Mouse (Mus musculus) bone marrow macrophage, adult 2 months (primary cell): ENCODE measurements around the gene Abcc10. TPM values are rescaled to one million over a fixed set of nuclear protein-coding genes. Genes with fewer than 3 reads are reported as not detected.
A peak's percentile ranks its signal among the peaks of the same experiment; 100 is the strongest.

Experiments used
- H3K27ac ChIP-seq: 2 replicates; pipeline ENCODE4 v1.5.1; 2012; ENCODE audit warnings: low read depth, low read length; ENCODE audit not compliant: insufficient read depth
- H3K4me1 ChIP-seq: 2 replicates; pipeline ENCODE4 v1.6.1; 2012; ENCODE audit warnings: low read length; ENCODE audit not compliant: control insufficient read depth, insufficient read depth
- H3K4me3 ChIP-seq: 2 replicates; pipeline ENCODE4 v1.5.1; 2012; ENCODE audit warnings: mild to moderate bottlenecking, low read length, moderate library complexity; ENCODE audit not compliant: insufficient read depth
- CTCF ChIP-seq: IDR thresholded peaks from 2 replicates; pipeline ENCODE4 v1.5.1; 2012; ENCODE audit warnings: low read depth, mild to moderate bottlenecking, low read length, moderate library complexity
- POLR2A ChIP-seq: IDR thresholded peaks from 2 replicates; pipeline ENCODE4 v1.6.1; 2012; ENCODE audit warnings: mild to moderate bottlenecking, low read depth, low read length, borderline replicate concordance
- polyA plus RNA-seq: library from polyadenylated mRNA; stranded (reverse); fragments of >200 nt; gene quantifications from 2 replicates; pipeline ENCODE4 v1.2.4, GENCODE M21; 2012; ENCODE audit not compliant: missing spikeins, insufficient read depth, insufficient read length

Gene Abcc10
- polyA plus RNA-seq, 1 experiment, result 5.4 TPM

DNA sequence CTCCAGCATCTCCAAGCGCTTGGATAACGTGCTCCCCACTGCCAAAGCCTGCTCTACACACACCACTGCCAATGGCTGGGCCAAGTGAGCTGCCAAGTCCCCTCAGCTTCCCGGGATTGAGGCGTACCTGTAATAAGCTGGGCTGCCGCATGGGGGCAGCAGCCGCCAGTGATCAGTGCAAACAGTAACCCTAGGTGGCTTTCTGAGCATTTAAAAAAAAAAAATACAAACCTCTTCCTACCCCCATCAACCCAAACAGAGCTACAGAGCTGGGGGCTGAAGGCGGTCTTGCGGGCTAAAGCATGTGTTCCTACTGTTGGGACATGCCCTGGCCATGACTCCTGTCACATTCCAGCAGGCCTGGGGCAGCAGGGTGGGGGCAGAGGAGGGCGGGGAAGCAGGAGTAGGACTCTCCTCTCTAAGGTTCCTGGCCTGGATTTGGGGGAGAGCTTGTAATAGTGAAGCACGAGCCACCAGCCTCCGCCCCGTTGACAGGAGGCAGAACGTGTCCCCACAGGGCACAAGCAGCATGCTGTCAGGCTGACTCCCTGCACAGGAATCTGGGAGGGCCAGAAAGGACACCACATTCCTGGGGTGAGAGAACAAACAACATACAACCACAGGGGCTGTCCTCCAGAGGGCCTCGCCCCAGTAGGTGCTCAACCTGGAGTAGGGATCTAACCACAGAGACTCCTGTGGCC lies 62.1 kb downstream of the Abcc10 start:
- no peak overlapping the region for H3K27ac ChIP-seq
- H3K4me3 ChIP-seq, result no peak overlapping the region
- peak; percentile 81 for TF ChIP-seq CTCF
- TF ChIP-seq POLR2A, result no peak
- no peaks in the 10 kb centered on the region for H3K4me1 ChIP-seq

DNA sequence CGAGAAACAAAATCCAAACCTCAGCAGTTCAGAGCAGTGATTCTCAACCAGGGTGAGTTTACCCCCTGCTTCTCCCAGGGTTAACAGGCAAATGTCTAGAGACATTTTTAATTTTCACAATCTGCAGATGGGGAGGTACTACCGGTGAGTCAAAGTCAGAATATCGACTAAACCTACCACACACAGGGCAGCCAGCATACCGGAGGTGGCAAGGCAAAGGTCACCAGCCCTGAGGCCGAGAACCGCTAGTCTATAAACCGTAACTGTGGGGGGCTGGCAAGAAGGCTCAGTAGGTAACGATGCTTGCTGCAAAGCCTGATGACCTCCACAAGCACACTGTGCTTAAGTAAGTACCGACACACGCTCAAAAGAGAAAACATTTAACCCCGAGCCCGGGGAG lies 62.6 kb downstream of the Abcc10 start:
- no peak for TF ChIP-seq POLR2A
- no peak for TF ChIP-seq CTCF
- Histone ChIP-seq H3K4me1 (no peaks in the 10 kb centered on the region), H3K27ac (no peak overlapping the region), H3K4me3 (no peak overlapping the region)

DNA sequence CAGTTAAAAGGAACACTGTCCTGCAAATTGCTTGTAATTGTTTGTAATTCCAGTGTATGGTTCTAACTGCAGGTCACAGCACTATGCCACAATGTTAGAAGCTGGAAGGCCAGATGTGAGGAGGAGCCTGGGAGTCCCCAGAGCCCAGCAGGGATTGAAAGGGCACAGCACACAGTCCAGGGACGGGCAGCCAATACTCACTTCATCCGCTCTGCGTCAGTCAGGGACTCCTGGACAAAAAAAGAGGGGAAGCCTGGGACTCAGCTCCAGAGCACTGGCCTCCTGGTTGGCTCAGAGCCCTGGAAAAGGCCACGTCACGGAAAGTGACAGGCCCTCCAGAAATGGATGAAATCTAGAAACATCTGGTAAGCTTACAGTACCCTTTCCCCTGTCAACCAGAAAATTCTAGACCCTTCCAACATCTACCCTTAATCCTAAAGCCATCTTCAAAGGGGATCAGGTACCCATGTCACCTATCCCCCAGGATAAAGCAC lies 65.9 kb downstream of the Abcc10 start:
- no peak overlapping the region for H3K27ac ChIP-seq
- no peak overlapping the region for H3K4me3 ChIP-seq
- TF ChIP-seq POLR2A, result no peak
- no peak for TF ChIP-seq CTCF
- no peaks in the 10 kb centered on the region for H3K4me1 ChIP-seq

DNA sequence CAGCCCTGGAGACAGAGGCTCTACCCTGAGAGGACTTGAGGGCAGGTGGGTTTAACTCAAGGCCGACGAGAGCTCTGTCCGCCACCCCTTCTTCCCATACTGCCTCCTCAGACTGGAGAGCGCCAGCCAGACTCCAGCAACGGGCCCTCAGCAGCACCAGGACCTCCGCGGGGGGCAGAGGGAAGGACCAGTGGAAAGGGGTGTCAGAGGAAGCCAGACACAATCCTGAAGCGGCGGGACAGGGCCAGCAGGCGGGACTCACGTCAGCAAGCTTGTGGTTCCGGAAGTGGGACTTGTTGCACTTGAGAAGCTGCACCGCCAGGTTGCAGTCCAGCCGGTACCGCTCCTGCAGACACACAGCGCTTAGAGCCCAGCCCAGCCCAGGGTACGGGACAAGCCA lies 68.5 kb downstream of the Abcc10 start:
- H3K4me1 ChIP-seq, result no peaks in the 10 kb centered on the region
- no peak overlapping the region for H3K4me3 ChIP-seq
- H3K27ac ChIP-seq, result no peak overlapping the region
- TF ChIP-seq CTCF (no peak), POLR2A (no peak)

DNA sequence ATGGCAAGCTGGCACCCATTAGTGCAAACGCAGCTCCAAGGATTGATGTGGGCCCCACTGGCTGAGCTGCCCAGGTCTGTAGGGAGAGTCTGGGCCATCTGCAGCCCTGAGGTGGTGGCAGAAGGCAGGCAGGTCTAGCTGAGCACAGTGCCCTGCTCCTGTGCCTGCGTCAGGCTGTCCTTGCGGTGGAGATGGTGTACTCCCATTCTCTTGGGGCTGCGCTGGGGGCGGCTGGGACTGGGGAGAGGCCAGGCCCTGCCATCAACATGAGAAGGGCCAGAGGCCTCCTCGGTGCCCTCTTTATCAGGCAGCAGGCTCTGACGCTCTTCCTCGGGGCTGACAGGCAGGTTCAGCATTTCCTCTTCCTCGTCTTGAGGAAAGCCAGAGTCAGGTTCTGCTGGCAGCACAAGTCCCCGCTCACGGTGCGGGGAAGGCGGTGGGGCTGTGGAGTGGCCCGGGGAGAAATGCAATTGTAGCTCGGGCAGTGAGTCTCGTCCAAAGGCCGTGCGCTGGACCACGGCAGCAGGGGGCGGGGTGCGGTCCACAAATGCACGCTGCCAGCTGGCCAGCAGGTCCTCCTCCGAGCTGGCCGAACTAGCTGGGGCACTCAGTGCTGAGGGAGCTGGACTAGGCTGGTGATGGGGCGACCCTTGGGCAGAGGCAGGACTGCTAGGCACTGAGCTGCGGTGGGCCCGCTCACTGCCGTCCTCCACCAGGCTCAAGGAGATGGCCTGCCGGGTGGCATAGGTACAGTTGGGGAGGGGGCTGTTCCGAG lies 69.7 kb downstream of the Abcc10 start:
- Histone ChIP-seq H3K4me3 (no peak overlapping the region), H3K27ac (no peak overlapping the region), H3K4me1 (no peaks in the 10 kb centered on the region)
- TF ChIP-seq CTCF (no peak), POLR2A (no peak)

DNA sequence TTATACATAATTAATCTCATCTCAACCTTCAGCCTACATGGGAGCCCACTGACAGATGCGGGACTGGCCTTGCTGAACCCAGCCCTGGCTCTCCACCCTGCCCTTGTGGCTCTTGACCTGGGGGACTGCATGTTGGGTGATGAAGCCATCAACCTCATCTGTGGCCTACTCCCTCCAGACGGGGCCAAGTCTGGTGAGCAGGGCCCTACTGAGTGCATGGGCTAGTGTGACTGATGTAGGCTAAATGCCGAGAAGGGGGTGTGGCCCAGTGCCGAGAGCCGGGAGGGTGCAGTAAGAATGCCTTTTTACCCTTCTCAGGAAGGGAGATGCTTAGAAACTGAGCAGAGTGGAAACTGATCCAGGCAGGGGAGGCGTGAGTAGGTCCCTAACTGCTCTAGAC lies 73.0 kb downstream of the Abcc10 start:
- no peak for TF ChIP-seq CTCF
- TF ChIP-seq POLR2A, result no peak
- H3K4me1 ChIP-seq, result 0 out of 2 replicates have a peak, but pooled peaks cover 2% of the 10 kb centered on the region

DNA sequence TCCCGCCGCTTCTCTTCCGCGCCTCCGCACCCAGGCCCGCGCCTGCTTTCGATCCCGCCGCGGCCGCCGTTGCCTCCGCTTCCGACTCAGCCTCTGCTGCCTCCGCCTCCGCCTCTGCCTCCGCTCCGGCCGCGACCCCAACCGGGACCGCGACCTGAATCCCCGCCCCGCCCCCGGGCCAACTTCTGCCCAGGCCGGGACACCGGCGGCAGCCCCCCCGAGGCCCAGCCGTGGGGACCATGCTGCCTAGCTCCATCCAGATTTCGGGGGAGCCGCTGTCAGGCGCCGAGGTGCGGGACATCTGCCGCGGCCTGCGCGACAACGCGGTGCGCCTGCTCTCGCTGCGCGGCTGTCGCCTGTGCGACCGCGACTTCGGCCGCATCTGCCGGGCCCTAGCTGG lies 74.0 kb downstream of the Abcc10 start:
- H3K27ac ChIP-seq, result no peak overlapping the region
- H3K4me3 ChIP-seq, result peak overlapping the region; percentile 60
- peaks cover 5% of the 10 kb centered on the region; the same call in 1 of the 2 replicates for H3K4me1 ChIP-seq
- TF ChIP-seq CTCF, result no peak
- TF ChIP-seq POLR2A, result no peak

More for the DNA sequence above, 73.0 kb downstream of the Abcc10 start:
- Histone ChIP-seq H3K4me3 (no peak overlapping the region), H3K27ac (no peak overlapping the region)

DNA sequence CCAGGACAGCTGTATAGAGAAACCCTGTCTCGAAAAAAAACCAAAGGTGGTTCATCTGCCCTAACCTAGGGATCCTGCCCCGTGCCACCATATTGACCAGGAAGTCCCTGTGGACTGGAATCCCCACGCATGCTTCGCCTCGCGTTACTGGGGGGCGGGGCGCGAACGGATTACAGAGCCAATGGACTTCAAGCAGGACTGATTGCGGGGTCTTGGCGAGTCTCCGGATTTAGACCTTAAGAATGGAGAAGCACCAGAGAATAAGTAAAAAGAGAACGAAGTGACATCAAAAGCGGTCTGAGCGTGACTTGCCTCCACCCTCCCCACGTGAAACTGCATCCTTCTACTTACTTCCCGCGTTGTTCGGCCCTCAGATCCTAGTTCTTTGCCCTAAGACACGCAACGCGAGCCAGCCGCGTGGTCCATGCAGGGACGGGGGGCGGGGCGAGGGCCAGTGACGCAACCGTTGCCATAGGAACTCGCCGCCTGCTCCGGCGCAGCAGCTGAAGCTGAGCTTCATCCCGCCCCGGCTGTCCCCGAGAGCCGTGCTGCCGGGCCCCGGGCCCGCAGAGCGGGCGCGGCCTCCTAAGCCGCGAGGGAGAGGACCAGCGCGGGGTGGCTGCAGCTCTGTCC lies 74.6 kb downstream of the Abcc10 start, which contains the start of gene Lrrc73:
Gene Lrrc73, plus strand, starts transcription at position 80 of the 633 bp plus-strand sequence.
- H3K4me1 ChIP-seq, result peaks cover 6% of the 10 kb centered on the region; the same call in 1 of the 2 replicates
- no peak within 1 kb of the TSS for H3K27ac ChIP-seq
- peak within 1 kb of the TSS; percentile 60 for H3K4me3 ChIP-seq
- no peak for TF ChIP-seq POLR2A

Other genes with a start within 250 kb of the Abcc10 start
- gene Mrps18a, start 217.4 kb downstream of the Abcc10 start, polyA plus RNA-seq, result 71.9 and 73.2 TPM in 2 replicates
- gene Rsph9, start 184.1 kb downstream of the Abcc10 start, polyA plus RNA-seq, result 8.6 and 12.9 TPM in 2 replicates
- gene Mad2l1bp, start 174.8 kb downstream of the Abcc10 start, polyA plus RNA-seq, result 25.8 and 28.4 TPM in 2 replicates
- 126 and 134 TPM in 2 replicates for gene Gtpbp2, start 167.3 kb downstream of the Abcc10 start, polyA plus RNA-seq
- gene Polh, start 125.7 kb downstream of the Abcc10 start, polyA plus RNA-seq, result 13.7 and 14.4 TPM in 2 replicates
- 16.6 and 17.3 TPM in 2 replicates for gene Xpo5, start 125.6 kb downstream of the Abcc10 start, polyA plus RNA-seq
- gene Polr1c, start 80.3 kb downstream of the Abcc10 start, polyA plus RNA-seq, result 29.9 and 30.7 TPM in 2 replicates
- gene Yipf3, start 80.3 kb downstream of the Abcc10 start, polyA plus RNA-seq, result 121 and 143 TPM in 2 replicates
- gene Lrrc73, start 74.8 kb downstream of the Abcc10 start, polyA plus RNA-seq, result 0.58 TPM in 1 of 2 replicates, not detected in the other
- 18.0 and 18.1 TPM in 2 replicates for gene Tjap1, start 45.3 kb downstream of the Abcc10 start, polyA plus RNA-seq
- not detected in 2 replicates for gene Dlk2, start 30.9 kb downstream of the Abcc10 start, polyA plus RNA-seq
- gene Zfp318, start 55.4 kb upstream of the Abcc10 start, polyA plus RNA-seq, result 21.7 and 26.2 TPM in 2 replicates
- not detected in 2 replicates for gene Crip3, start 100.6 kb upstream of the Abcc10 start, polyA plus RNA-seq
- not detected in 2 replicates for gene Slc22a7, start 110.1 kb upstream of the Abcc10 start, polyA plus RNA-seq
- not detected in 2 replicates for gene Ttbk1, start 159.3 kb upstream of the Abcc10 start, polyA plus RNA-seq
- gene Dnph1, start 168.4 kb upstream of the Abcc10 start, polyA plus RNA-seq, result 5.7 and 9.0 TPM in 2 replicates
- 27.7 and 46.3 TPM in 2 replicates for gene Cul9, start 218.0 kb upstream of the Abcc10 start, polyA plus RNA-seq
- 28.9 and 44.2 TPM in 2 replicates for gene Srf, start 227.8 kb upstream of the Abcc10 start, polyA plus RNA-seq